In the genomic region with DNA sequence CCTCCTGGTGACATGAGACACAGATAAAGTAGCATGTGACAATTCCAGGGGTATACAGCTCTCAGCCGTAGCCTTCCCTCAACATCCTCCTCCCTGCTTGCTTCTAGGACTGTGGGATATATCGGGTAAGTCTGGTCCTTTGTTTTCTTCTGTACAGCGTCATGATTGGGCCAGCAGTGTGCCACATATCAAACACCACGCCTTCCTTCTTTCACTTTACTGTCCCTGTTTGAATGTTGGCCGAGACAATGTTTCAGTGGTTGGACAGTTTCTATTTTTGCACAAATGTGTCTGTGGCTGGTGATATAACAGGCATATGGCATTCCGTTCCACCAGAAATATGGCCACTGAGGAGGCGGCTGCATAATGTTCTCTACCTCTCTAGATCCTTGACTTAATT, we compare ENCODE assay signal across 18 mouse cellular contexts. TPM values are rescaled to one million over a fixed set of nuclear protein-coding genes. Genes with fewer than 3 reads are reported as not detected.
DNase-seq lines count a peak whose midpoint lies in the region; ATAC-seq lines count a peak whose summit lies in the region.
"Had no signal": no experiment of that assay in that cellular context is flagged by ENCODE, and none has a peak within 500 bp of the region (broad histone marks: within the 10 kb centered on the region; RNA-seq: fewer than 3 reads in every experiment).

No protein-coding gene starts in this region.

- no peak overlapping the region for H3K9ac ChIP-seq in kidney, embryonic 16.5 days (replicated peaks; ENCODE audit: low read length)
- H3K9ac ChIP-seq: embryonic facial prominence, embryonic 13.5 days; neural tube, embryonic 13.5 days had no signal

- DNase-seq in heart, adult 11 months: peak; percentile 94
- DNase-seq in heart, postnatal 36 days: no peak
- peak; percentile 39 to 58 for DNase-seq in right cerebral cortex, postnatal 10 days (ENCODE audit: low spot score in 2 of 2)
- no peak for DNase-seq in right cerebral cortex, postnatal 4 days
- peak; percentile 26 for DNase-seq in heart, postnatal 4 days
- DNase-seq in adrenal gland, postnatal 25 days: no peak
- no peak for DNase-seq in kidney, postnatal 25 days
- DNase-seq: adrenal gland, adult 2 months; cerebellum, adult 2 months; gastrocnemius, adult 2 months; thymus, postnatal 4 days had no signal

- no peak for ATAC-seq in kidney, embryonic 16.5 days (ENCODE audit: low FRiP score, low TSS enrichment)
- ATAC-seq: inflammation-experienced regulatory T-cells, adult 6 months had no signal

- no peak overlapping the region for H3K4me3 ChIP-seq in kidney, embryonic 16.5 days (ENCODE audit: low read length)
- H3K4me3 ChIP-seq: embryonic facial prominence, embryonic 13.5 days; forebrain, embryonic 10.5 days; gastrocnemius, adult 2 months; hindbrain, embryonic 10.5 days; neural tube, embryonic 13.5 days had no signal

- no peaks in the 10 kb centered on the region for H3K27me3 ChIP-seq in kidney, embryonic 16.5 days (ENCODE audit: insufficient read depth, low read length)
- H3K27me3 ChIP-seq: embryonic facial prominence, embryonic 13.5 days; neural tube, embryonic 13.5 days had no signal

- H3K27ac ChIP-seq in kidney, embryonic 16.5 days (ENCODE audit: low read length): no peak overlapping the region
- H3K27ac ChIP-seq: embryonic facial prominence, embryonic 13.5 days; forebrain, embryonic 10.5 days; gastrocnemius, adult 2 months; hindbrain, embryonic 10.5 days; neural tube, embryonic 13.5 days; stomach, postnatal 0 days had no signal

- no peaks in the 10 kb centered on the region for H3K36me3 ChIP-seq in kidney, embryonic 16.5 days (ENCODE audit: insufficient read depth, low read length)
- H3K36me3 ChIP-seq: forebrain, embryonic 10.5 days; hindbrain, embryonic 10.5 days; neural tube, embryonic 13.5 days had no signal

- H3K4me1 ChIP-seq in kidney, embryonic 16.5 days (ENCODE audit: insufficient read depth, low read length): no peaks in the 10 kb centered on the region
- H3K4me1 ChIP-seq: forebrain, embryonic 10.5 days; hindbrain, embryonic 10.5 days; neural tube, embryonic 13.5 days had no signal

- WGBS in kidney, embryonic 16.5 days: 84% methylated on average over 7 of the region's 7 CpGs

- no peak overlapping the region for H3K4me2 ChIP-seq in kidney, embryonic 16.5 days (replicated peaks; ENCODE audit: low read depth, low read length)
- H3K4me2 ChIP-seq: embryonic facial prominence, embryonic 13.5 days; neural tube, embryonic 13.5 days had no signal

- 0 out of 2 replicates have a peak, but pooled peaks cover 4% of the 10 kb centered on the region for H3K9me3 ChIP-seq in kidney, embryonic 16.5 days (ENCODE audit: low read length)
- H3K9me3 ChIP-seq: forebrain, embryonic 10.5 days; hindbrain, embryonic 10.5 days; neural tube, embryonic 13.5 days had no signal

- intact Hi-C loops in heart, postnatal 36 days (cut with DNase I): no loop called here

RNA-seq across cellular contexts. Expression of a gene that starts 54.8 kb away (rescaled TPM):
- total RNA-seq in heart, postnatal 36 days (2021): 10 to 100 TPM; 33.1 to 33.7 TPM
- 10 to 100 TPM; 73.5 to 80.4 TPM for total RNA-seq in heart, postnatal 4 days (2021)
- 67.2 and 126 TPM in 2 replicates for total RNA-seq in adrenal gland, postnatal 25 days (2021)
- polyA plus RNA-seq in kidney, embryonic 16.5 days (2015; fragmentation: Nextera tagmentation; extraction: Ambion mirVana): 21.4 and 21.8 TPM in 2 replicates

Comparison
In these comparisons a context has a peak if more than half of its experiments do, and no peak if none do; other contexts are left out.
1. DNase-seq: peak in heart, adult 11 months (single experiment), right cerebral cortex, postnatal 10 days (2 of 2) and heart, postnatal 4 days (single experiment); none in heart, postnatal 36 days (0 of 2), right cerebral cortex, postnatal 4 days (single experiment), adrenal gland, postnatal 25 days (single experiment) and kidney, postnatal 25 days (0 of 2).